Mouse (Mus musculus) bone marrow macrophage, adult 2 months (primary cell): Measurements from ENCODE around the gene Msl1. TPM values are rescaled to one million over a fixed set of nuclear protein-coding genes. Genes with fewer than 3 reads are reported as not detected.

Experiments used
- H3K27ac ChIP-seq: 2 replicates; pipeline ENCODE4 v1.5.1; 2012; ENCODE audit warnings: low read depth, low read length; ENCODE audit not compliant: insufficient read depth
- H3K4me1 ChIP-seq: 2 replicates; pipeline ENCODE4 v1.6.1; 2012; ENCODE audit warnings: low read length; ENCODE audit not compliant: control insufficient read depth, insufficient read depth
- H3K4me3 ChIP-seq: 2 replicates; pipeline ENCODE4 v1.5.1; 2012; ENCODE audit warnings: mild to moderate bottlenecking, low read length, moderate library complexity; ENCODE audit not compliant: insufficient read depth
- CTCF ChIP-seq: IDR thresholded peaks from 2 replicates; pipeline ENCODE4 v1.5.1; 2012; ENCODE audit warnings: low read depth, mild to moderate bottlenecking, low read length, moderate library complexity
- POLR2A ChIP-seq: IDR thresholded peaks from 2 replicates; pipeline ENCODE4 v1.6.1; 2012; ENCODE audit warnings: mild to moderate bottlenecking, low read depth, low read length, borderline replicate concordance
- polyA plus RNA-seq: library from polyadenylated mRNA; stranded (reverse); fragments of >200 nt; gene quantifications from 2 replicates; pipeline ENCODE4 v1.2.4, GENCODE M21; 2012; ENCODE audit not compliant: missing spikeins, insufficient read depth, insufficient read length

The Msl1 gene
- polyA plus RNA-seq, 1 experiment = 79.3 TPM

- Histone ChIP-seq H3K4me3 (no peak overlapping the region), H3K27ac (no peak overlapping the region), H3K4me1 (peaks cover 14% of the 10 kb centered on the region)
- TF ChIP-seq POLR2A (no peak), CTCF (no peak)
Observed at GRCm38 (mm10) chr11:98769007-98769954, 26.0 kb upstream of the Msl1 start.

GRCm38 (mm10) chr11:98770096-98770975 lies 25.0 kb upstream of the Msl1 start:
- no peak overlapping the region for H3K27ac ChIP-seq

GRCm38 (mm10) chr11:98771131-98771530 lies 24.2 kb upstream of the Msl1 start:
- no peak overlapping the region for H3K4me3 ChIP-seq
- no peak overlapping the region for H3K27ac ChIP-seq
- TF ChIP-seq POLR2A = no peak
- TF ChIP-seq CTCF = no peak
- peaks cover 15% of the 10 kb centered on the region for H3K4me1 ChIP-seq

More at GRCm38 (mm10) chr11:98770096-98770975, 25.0 kb upstream of the Msl1 start:
- no peak overlapping the region for H3K4me3 ChIP-seq
- H3K4me1 ChIP-seq = peaks cover 14% of the 10 kb centered on the region
- TF ChIP-seq CTCF (no peak), POLR2A (no peak)

GRCm38 (mm10) chr11:98771844-98772525 lies 23.3 kb upstream of the Msl1 start:
- Histone ChIP-seq H3K4me1 (peaks cover 20% of the 10 kb centered on the region), H3K27ac (no peak overlapping the region), H3K4me3 (no peak overlapping the region)
- TF ChIP-seq CTCF = no peak
- no peak for TF ChIP-seq POLR2A

GRCm38 (mm10) chr11:98772667-98773171 lies 22.6 kb upstream of the Msl1 start:
- Histone ChIP-seq H3K27ac (no peak overlapping the region), H3K4me3 (peak overlapping the region; percentile 16; the same call in 1 of the 2 replicates), H3K4me1 (peaks cover 27% of the 10 kb centered on the region)
- TF ChIP-seq CTCF (no peak), POLR2A (no peak)

- Histone ChIP-seq H3K4me1 (peaks cover 34% of the 10 kb centered on the region), H3K4me3 (peak overlapping the region; percentile 97), H3K27ac (peak overlapping the region; percentile 74)
- TF ChIP-seq CTCF (no peak), POLR2A (no peak)
Observed at GRCm38 (mm10) chr11:98773635-98774295, 21.6 kb upstream of the Msl1 start.

- Histone ChIP-seq H3K4me1 (peaks cover 34% of the 10 kb centered on the region), H3K4me3 (peak within 1 kb of the TSS; percentile 97), H3K27ac (peak within 1 kb of the TSS; percentile 94)
- TF ChIP-seq CTCF (no peak), POLR2A (no peak)
Observed at GRCm38 (mm10) chr11:98774582-98775347, 20.6 kb upstream of the Msl1 start, which contains the start of gene Nr1d1. Gene Nr1d1 (minus strand): TSS chr11:98775333.
